Mouse (Mus musculus): ENCODE data around the gene Arpc1b.

The Arpc1b gene

GRCm38 (mm10) chr5:145166536-145167305 lies 52.7 kb downstream of the Arpc1b start, which contains the start of the genes Ptcd1 and Cpsf4:
Gene Ptcd1 (minus strand): TSS chr5:145167108.
Gene Cpsf4 (plus strand): TSS chr5:145167213.
- peak; percentile 98 for DNase-seq

GRCm38 (mm10) chr5:145167306-145167661 lies 53.3 kb downstream of the Arpc1b start:
- DNase-seq = no peak

- no peak for DNase-seq
Measured at GRCm38 (mm10) chr5:145178461-145178980, 64.5 kb downstream of the Arpc1b start.
